8 mouse cellular contexts compared by ENCODE assay signal in the genomic region with DNA sequence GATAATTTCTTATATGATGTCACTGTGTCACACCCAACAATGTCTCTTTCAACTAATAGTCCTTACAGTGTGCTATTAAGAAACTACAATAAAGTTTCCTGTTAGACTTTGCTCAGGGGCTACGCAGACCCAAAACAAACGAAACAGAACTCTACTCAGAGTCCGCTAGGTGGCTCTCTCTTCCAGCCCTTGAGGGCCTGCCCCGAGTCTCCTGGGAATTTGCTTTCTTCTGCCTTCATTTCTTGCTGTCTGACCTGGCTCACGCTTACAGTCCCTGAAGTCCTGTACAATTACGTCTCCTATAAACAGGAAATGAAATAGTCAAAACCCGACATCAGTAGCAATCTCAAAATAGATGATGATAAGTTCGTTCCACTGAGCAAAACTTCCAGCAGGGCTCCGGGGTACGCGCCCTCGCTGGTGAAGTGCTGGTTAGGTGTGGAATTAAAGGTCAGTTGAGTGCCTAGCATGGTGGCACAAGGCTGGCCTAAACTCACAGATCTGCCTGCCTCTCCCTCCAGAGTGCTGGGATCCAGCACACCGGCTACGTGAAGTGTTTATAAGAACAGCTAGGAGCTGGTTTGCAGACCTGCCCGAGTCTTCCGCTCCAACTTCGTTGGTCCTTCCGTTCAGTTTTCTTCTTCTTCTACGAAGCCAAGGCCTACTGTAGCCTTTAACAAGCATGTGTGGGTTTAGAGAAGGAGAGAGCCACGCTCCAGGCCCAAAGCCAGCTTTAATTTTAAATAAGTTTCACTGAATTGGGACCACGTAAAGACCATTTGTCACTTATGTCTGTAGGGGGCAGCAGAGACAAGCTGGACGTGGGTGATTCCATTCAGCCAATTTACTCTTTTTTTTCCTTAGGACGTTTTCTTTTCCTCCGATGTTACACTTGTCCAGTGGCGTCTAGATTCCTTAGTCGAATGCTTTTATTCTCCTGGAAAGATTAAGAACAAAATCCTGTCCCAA. TPM values are rescaled to one million over a fixed set of nuclear protein-coding genes. Genes with fewer than 3 reads are reported as not detected.
A peak's percentile ranks its signal among the peaks of the same experiment; 100 is the strongest.
DNase-seq lines count a peak whose midpoint lies in the region; ATAC-seq lines count a peak whose summit lies in the region.

No protein-coding gene starts in this region.

- H3K36me3 ChIP-seq in intestine, embryonic 16.5 days (ENCODE audit: control insufficient read depth, insufficient read depth, low read length): no peaks in the 10 kb centered on the region
- no peaks in the 10 kb centered on the region for H3K36me3 ChIP-seq in limb, embryonic 12.5 days
- no peaks in the 10 kb centered on the region for H3K36me3 ChIP-seq in midbrain, embryonic 13.5 days
- H3K36me3 ChIP-seq in splenic B cell, adult 2 months (ENCODE audit: control insufficient read depth, insufficient read depth, low read length, poor library complexity, severe bottlenecking): no peaks in the 10 kb centered on the region

- peak; percentile 81 for ATAC-seq in intestine, embryonic 16.5 days
- no peak for ATAC-seq in limb, embryonic 12.5 days (ENCODE audit: insufficient number of reproducible peaks, insufficient read depth, low FRiP score, low TSS enrichment, low read depth)
- ATAC-seq in midbrain, embryonic 13.5 days: peak; percentile 51; the same call in 1 of the 2 replicates

- H3K9me3 ChIP-seq in intestine, embryonic 16.5 days (ENCODE audit: control insufficient read depth, low read length): no peaks in the 10 kb centered on the region
- no peaks in the 10 kb centered on the region for H3K9me3 ChIP-seq in limb, embryonic 12.5 days
- no peaks in the 10 kb centered on the region for H3K9me3 ChIP-seq in midbrain, embryonic 13.5 days

- DNase-seq in B cell, adult 2 months: peak; percentile 77 to 80
- DNase-seq in ZHBTc4 (ENCODE audit: low read depth, low spot score): peak; percentile 82
- DNase-seq in embryo, embryonic 11 days: peak; percentile 90
- DNase-seq in heart, adult 11 months: peak; percentile 96
- peak; percentile 91 for DNase-seq in splenic B cell, adult 2 months (ENCODE audit: low read depth, low spot score)

- peak overlapping the region; percentile 52 for H3K4me2 ChIP-seq in intestine, embryonic 16.5 days (ENCODE audit: low read depth, low read length)
- H3K4me2 ChIP-seq in limb, embryonic 12.5 days: peak overlapping the region; percentile 45
- peak overlapping the region; percentile 31 for H3K4me2 ChIP-seq in midbrain, embryonic 13.5 days (replicated peaks)

- H3K27ac ChIP-seq in intestine, embryonic 16.5 days (ENCODE audit: low read length): 0 out of 2 replicates have a peak overlapping the region, but pooled peaks have one; percentile 45
- H3K27ac ChIP-seq in limb, embryonic 12.5 days: no peak overlapping the region
- no peak overlapping the region for H3K27ac ChIP-seq in midbrain, embryonic 13.5 days

- 18% methylated on average over 26 of the region's 26 CpGs for WGBS in intestine, embryonic 16.5 days
- WGBS in limb, embryonic 12.5 days: 25% methylated on average over 26 of the region's 26 CpGs
- WGBS in midbrain, embryonic 13.5 days: 27% methylated on average over 26 of the region's 26 CpGs

- no peaks in the 10 kb centered on the region for H3K27me3 ChIP-seq in intestine, embryonic 16.5 days (replicated peaks; ENCODE audit: control insufficient read depth, insufficient read depth, low read length)
- H3K27me3 ChIP-seq in limb, embryonic 12.5 days: no peaks in the 10 kb centered on the region
- H3K27me3 ChIP-seq in midbrain, embryonic 13.5 days: no peaks in the 10 kb centered on the region
- H3K27me3 ChIP-seq in splenic B cell, adult 2 months (ENCODE audit: control insufficient read depth, insufficient read depth, low read length, poor library complexity, severe bottlenecking): no peaks in the 10 kb centered on the region; the same call in 1 of the 2 replicates

- H3K4me3 ChIP-seq in intestine, embryonic 16.5 days (ENCODE audit: low read length): peak overlapping the region; percentile 32
- H3K4me3 ChIP-seq in limb, embryonic 12.5 days (replicated peaks): peak overlapping the region; percentile 20
- H3K4me3 ChIP-seq in midbrain, embryonic 13.5 days (replicated peaks): no peak overlapping the region; the same call in 1 of the 2 replicates

- peaks cover 5% of the 10 kb centered on the region for H3K4me1 ChIP-seq in intestine, embryonic 16.5 days (ENCODE audit: control insufficient read depth, insufficient read depth, low read length)
- 0 out of 2 replicates have a peak, but pooled peaks cover 6% of the 10 kb centered on the region for H3K4me1 ChIP-seq in limb, embryonic 12.5 days (replicated peaks)
- peaks cover 8% of the 10 kb centered on the region; the same call in 1 of the 2 replicates for H3K4me1 ChIP-seq in midbrain, embryonic 13.5 days (replicated peaks)

- peak overlapping the region; percentile 45 for H3K9ac ChIP-seq in intestine, embryonic 16.5 days (ENCODE audit: low read depth, low read length)
- no peak overlapping the region; the same call in 1 of the 2 replicates for H3K9ac ChIP-seq in limb, embryonic 12.5 days (replicated peaks)
- H3K9ac ChIP-seq in midbrain, embryonic 13.5 days (replicated peaks): no peak overlapping the region

RNA-seq across cellular contexts. Expression of gene Treh, which starts 17.7 kb away (rescaled TPM):
- polyA plus RNA-seq in intestine, embryonic 16.5 days (2015; fragmentation: Nextera tagmentation; extraction: Ambion mirVana): 0.09 and 0.16 TPM in 2 replicates
- not detected in 2 replicates for polyA plus RNA-seq in limb, embryonic 12.5 days (2016; fragmentation: Nextera tagmentation; extraction: Ambion mirVana)
- polyA plus RNA-seq in midbrain, embryonic 13.5 days (2015; fragmentation: Nextera tagmentation; extraction: Ambion mirVana): not detected in 2 replicates

RNA-seq across cellular contexts. Expression of gene Ddx6, which starts 50.7 kb away (rescaled TPM):
- polyA plus RNA-seq in intestine, embryonic 16.5 days (2015; fragmentation: Nextera tagmentation; extraction: Ambion mirVana): 8.1 and 9.8 TPM in 2 replicates
- polyA plus RNA-seq in limb, embryonic 12.5 days (2016; fragmentation: Nextera tagmentation; extraction: Ambion mirVana): 26.3 and 32.6 TPM in 2 replicates
- polyA plus RNA-seq in midbrain, embryonic 13.5 days (2015; fragmentation: Nextera tagmentation; extraction: Ambion mirVana): 27.5 and 28.1 TPM in 2 replicates
